Mouse (Mus musculus): ENCODE results near the gene Dolpp1. TPM values are rescaled to one million over a fixed set of nuclear protein-coding genes. Genes with fewer than 3 reads are reported as not detected.

The Dolpp1 gene
- polyA plus RNA-seq, 1 experiment, result 199 TPM

- under 1% methylated on average over 54 of the region's 54 CpGs for WGBS
- peaks cover 29% of the 10 kb centered on the region for H3K4me1 ChIP-seq (ENCODE audit: control insufficient read depth, insufficient read depth, insufficient read length, low read length)
- TF ChIP-seq CTCF (IDR thresholded peaks at IDR 0.05; ENCODE audit: extremely low read depth, insufficient read length, insufficient replicate concordance, low read depth, low read length), result no peak
- no peak; the same call in none of the 2 replicates for TF ChIP-seq POLR2A (IDR thresholded peaks at IDR 0.05; ENCODE audit: low read depth, low read length)
- peaks cover 23% of the 10 kb centered on the region for H3K36me3 ChIP-seq (ENCODE audit: control insufficient read depth, insufficient read depth, low read length)
- peak overlapping the region; percentile 99 for H3K27ac ChIP-seq (ENCODE audit: insufficient read depth, low read depth, low read length)
- peak overlapping the region; percentile 75 for H3K4me3 ChIP-seq (ENCODE audit: low read depth, low read length)
- H3K27me3 ChIP-seq (ENCODE audit: control insufficient read depth, insufficient read depth, low read length), result no peaks in the 10 kb centered on the region
Observed at GRCm38 (mm10) chr2:30392577-30393369, 719 bp downstream of the Dolpp1 start.

- peak overlapping the region; percentile 75 for H3K4me3 ChIP-seq (ENCODE audit: low read depth, low read length)
- WGBS, result 16% methylated on average over 1 of the region's 1 CpGs
Observed at GRCm38 (mm10) chr2:30393370-30393656, 1.3 kb downstream of the Dolpp1 start.

GRCm38 (mm10) chr2:30395757-30396156 is 3.7 kb downstream of the Dolpp1 start:
- peaks cover 29% of the 10 kb centered on the region for H3K4me1 ChIP-seq (ENCODE audit: control insufficient read depth, insufficient read depth, insufficient read length, low read length)
- WGBS, result 73% methylated on average over 7 of the region's 7 CpGs
- peaks cover 50% of the 10 kb centered on the region for H3K36me3 ChIP-seq (ENCODE audit: control insufficient read depth, insufficient read depth, low read length)
- TF ChIP-seq CTCF (IDR thresholded peaks at IDR 0.05; ENCODE audit: extremely low read depth, insufficient read length, insufficient replicate concordance, low read depth, low read length) (no peak), POLR2A (IDR thresholded peaks at IDR 0.05; ENCODE audit: low read depth, low read length) (no peak)
- H3K27ac ChIP-seq (ENCODE audit: insufficient read depth, low read depth, low read length), result no peak overlapping the region
- H3K27me3 ChIP-seq (ENCODE audit: control insufficient read depth, insufficient read depth, low read length), result no peaks in the 10 kb centered on the region
- H3K4me3 ChIP-seq (ENCODE audit: low read depth, low read length), result no peak overlapping the region

More at GRCm38 (mm10) chr2:30393370-30393656, 1.3 kb downstream of the Dolpp1 start:
- Histone ChIP-seq H3K4me1 (ENCODE audit: control insufficient read depth, insufficient read depth, insufficient read length, low read length) (peaks cover 29% of the 10 kb centered on the region), H3K36me3 (ENCODE audit: control insufficient read depth, insufficient read depth, low read length) (peaks cover 27% of the 10 kb centered on the region), H3K27me3 (ENCODE audit: control insufficient read depth, insufficient read depth, low read length) (no peaks in the 10 kb centered on the region), H3K27ac (ENCODE audit: insufficient read depth, low read depth, low read length) (peak overlapping the region; percentile 99)
- TF ChIP-seq CTCF (IDR thresholded peaks at IDR 0.05; ENCODE audit: extremely low read depth, insufficient read length, insufficient replicate concordance, low read depth, low read length) (no peak), POLR2A (IDR thresholded peaks at IDR 0.05; ENCODE audit: low read depth, low read length) (no peak)

GRCm38 (mm10) chr2:30396246-30396645 is 4.2 kb downstream of the Dolpp1 start:
- no peak overlapping the region for H3K27ac ChIP-seq (ENCODE audit: insufficient read depth, low read depth, low read length)
- no peak for TF ChIP-seq POLR2A (IDR thresholded peaks at IDR 0.05; ENCODE audit: low read depth, low read length)
- TF ChIP-seq CTCF (IDR thresholded peaks at IDR 0.05; ENCODE audit: extremely low read depth, insufficient read length, insufficient replicate concordance, low read depth, low read length), result no peak
- peaks cover 54% of the 10 kb centered on the region for H3K36me3 ChIP-seq (ENCODE audit: control insufficient read depth, insufficient read depth, low read length)
- no peak overlapping the region for H3K4me3 ChIP-seq (ENCODE audit: low read depth, low read length)
- H3K27me3 ChIP-seq (ENCODE audit: control insufficient read depth, insufficient read depth, low read length), result no peaks in the 10 kb centered on the region
- H3K4me1 ChIP-seq (ENCODE audit: control insufficient read depth, insufficient read depth, insufficient read length, low read length), result peaks cover 29% of the 10 kb centered on the region
- WGBS, result 52% methylated on average over 7 of the region's 7 CpGs

GRCm38 (mm10) chr2:30397986-30398512 is 6.0 kb downstream of the Dolpp1 start:
- peaks cover 70% of the 10 kb centered on the region for H3K36me3 ChIP-seq (ENCODE audit: control insufficient read depth, insufficient read depth, low read length)
- no peak overlapping the region for H3K27ac ChIP-seq (ENCODE audit: insufficient read depth, low read depth, low read length)
- no peaks in the 10 kb centered on the region for H3K27me3 ChIP-seq (ENCODE audit: control insufficient read depth, insufficient read depth, low read length)
- no peak overlapping the region for H3K4me3 ChIP-seq (ENCODE audit: low read depth, low read length)
- H3K4me1 ChIP-seq (ENCODE audit: control insufficient read depth, insufficient read depth, insufficient read length, low read length), result peaks cover 29% of the 10 kb centered on the region
- TF ChIP-seq CTCF (IDR thresholded peaks at IDR 0.05; ENCODE audit: extremely low read depth, insufficient read length, insufficient replicate concordance, low read depth, low read length) (no peak), POLR2A (IDR thresholded peaks at IDR 0.05; ENCODE audit: low read depth, low read length) (no peak)
- WGBS, result 87% methylated on average over 10 of the region's 10 CpGs

GRCm38 (mm10) chr2:30399191-30400171 is 7.4 kb downstream of the Dolpp1 start:
- TF ChIP-seq CTCF (IDR thresholded peaks at IDR 0.05; ENCODE audit: extremely low read depth, insufficient read length, insufficient replicate concordance, low read depth, low read length), result no peak
- TF ChIP-seq POLR2A (IDR thresholded peaks at IDR 0.05; ENCODE audit: low read depth, low read length), result no peak
- Histone ChIP-seq H3K27ac (ENCODE audit: insufficient read depth, low read depth, low read length) (no peak overlapping the region), H3K36me3 (ENCODE audit: control insufficient read depth, insufficient read depth, low read length) (peaks cover 79% of the 10 kb centered on the region), H3K27me3 (ENCODE audit: control insufficient read depth, insufficient read depth, low read length) (no peaks in the 10 kb centered on the region), H3K4me3 (ENCODE audit: low read depth, low read length) (no peak overlapping the region), H3K4me1 (ENCODE audit: control insufficient read depth, insufficient read depth, insufficient read length, low read length) (peaks cover 18% of the 10 kb centered on the region)
- WGBS, result 73% methylated on average over 20 of the region's 20 CpGs

Measured in small intestine, adult 2 months (tissue).